Mouse (Mus musculus): ENCODE measurements around the gene Ccp110. TPM values are rescaled to one million over a fixed set of nuclear protein-coding genes. Genes with fewer than 3 reads are reported as not detected.

Gene Ccp110
- polyA plus RNA-seq, 1 experiment = 43.8 TPM

- Histone ChIP-seq H3K36me3 (ENCODE audit: control insufficient read depth, insufficient read depth, low read length, poor library complexity, severe bottlenecking) (no peaks in the 10 kb centered on the region), H3K4me3 (ENCODE audit: low read depth, low read length) (no peak overlapping the region), H3K27me3 (ENCODE audit: control insufficient read depth, insufficient read depth, low read length, poor library complexity, severe bottlenecking) (no peaks in the 10 kb centered on the region), H3K9me3 (replicated peaks; ENCODE audit: control insufficient read depth, insufficient read depth, low read length, poor library complexity, severe bottlenecking) (no peaks in the 10 kb centered on the region), H3K27ac (ENCODE audit: insufficient read depth, low read length) (no peak overlapping the region), H3K4me1 (ENCODE audit: control insufficient read depth, insufficient read depth, low read length) (no peaks in the 10 kb centered on the region), H3K9ac (ENCODE audit: low read depth, poor library complexity, severe bottlenecking) (no peak overlapping the region)
- TF ChIP-seq CTCF (IDR thresholded peaks at IDR 0.05; ENCODE audit: low read depth, low read length) = no peak
Measured at GRCm38 (mm10) chr7:118766834-118767224, 54.5 kb downstream of the Ccp110 start.

GRCm38 (mm10) chr7:118769208-118769607 lies 56.9 kb downstream of the Ccp110 start:
- H3K9ac ChIP-seq (ENCODE audit: low read depth, poor library complexity, severe bottlenecking) = no peak overlapping the region
- H3K4me3 ChIP-seq (ENCODE audit: low read depth, low read length) = no peak overlapping the region
- H3K36me3 ChIP-seq (ENCODE audit: control insufficient read depth, insufficient read depth, low read length, poor library complexity, severe bottlenecking) = no peaks in the 10 kb centered on the region
- H3K27me3 ChIP-seq (ENCODE audit: control insufficient read depth, insufficient read depth, low read length, poor library complexity, severe bottlenecking) = no peaks in the 10 kb centered on the region
- TF ChIP-seq POLR2A (IDR thresholded peaks at IDR 0.05; ENCODE audit: insufficient read depth, low read length) = no peak
- no peak for TF ChIP-seq EP300 (IDR thresholded peaks at IDR 0.05; ENCODE audit: insufficient read depth, low read depth, low read length)
- TF ChIP-seq CTCF (IDR thresholded peaks at IDR 0.05; ENCODE audit: low read depth, low read length) = no peak
- no peaks in the 10 kb centered on the region for H3K9me3 ChIP-seq (replicated peaks; ENCODE audit: control insufficient read depth, insufficient read depth, low read length, poor library complexity, severe bottlenecking)
- H3K4me1 ChIP-seq (ENCODE audit: control insufficient read depth, insufficient read depth, low read length) = no peaks in the 10 kb centered on the region
- no peak overlapping the region for H3K27ac ChIP-seq (ENCODE audit: insufficient read depth, low read length)

- TF ChIP-seq POLR2A (IDR thresholded peaks at IDR 0.05; ENCODE audit: insufficient read depth, low read length) = no peak
- TF ChIP-seq CTCF (IDR thresholded peaks at IDR 0.05; ENCODE audit: low read depth, low read length) = no peak
- no peak for TF ChIP-seq EP300 (IDR thresholded peaks at IDR 0.05; ENCODE audit: insufficient read depth, low read depth, low read length)
- no peaks in the 10 kb centered on the region for H3K27me3 ChIP-seq (ENCODE audit: control insufficient read depth, insufficient read depth, low read length, poor library complexity, severe bottlenecking)
- no peak overlapping the region for H3K27ac ChIP-seq (ENCODE audit: insufficient read depth, low read length)
- no peak overlapping the region for H3K9ac ChIP-seq (ENCODE audit: low read depth, poor library complexity, severe bottlenecking)
- no peaks in the 10 kb centered on the region for H3K9me3 ChIP-seq (replicated peaks; ENCODE audit: control insufficient read depth, insufficient read depth, low read length, poor library complexity, severe bottlenecking)
- H3K4me1 ChIP-seq (ENCODE audit: control insufficient read depth, insufficient read depth, low read length) = no peaks in the 10 kb centered on the region
- H3K36me3 ChIP-seq (ENCODE audit: control insufficient read depth, insufficient read depth, low read length, poor library complexity, severe bottlenecking) = no peaks in the 10 kb centered on the region
- no peak overlapping the region for H3K4me3 ChIP-seq (ENCODE audit: low read depth, low read length)
Measured at GRCm38 (mm10) chr7:118769655-118770054, 57.3 kb downstream of the Ccp110 start.

GRCm38 (mm10) chr7:118773027-118773426 lies 60.7 kb downstream of the Ccp110 start:
- Histone ChIP-seq H3K36me3 (ENCODE audit: control insufficient read depth, insufficient read depth, low read length, poor library complexity, severe bottlenecking) (no peaks in the 10 kb centered on the region), H3K9me3 (replicated peaks; ENCODE audit: control insufficient read depth, insufficient read depth, low read length, poor library complexity, severe bottlenecking) (no peaks in the 10 kb centered on the region)
- no peak for TF ChIP-seq EP300 (IDR thresholded peaks at IDR 0.05; ENCODE audit: insufficient read depth, low read depth, low read length)
- TF ChIP-seq CTCF (IDR thresholded peaks at IDR 0.05; ENCODE audit: low read depth, low read length) = no peak
- TF ChIP-seq POLR2A (IDR thresholded peaks at IDR 0.05; ENCODE audit: insufficient read depth, low read length) = no peak

GRCm38 (mm10) chr7:118775991-118776390 lies 63.6 kb downstream of the Ccp110 start:
- TF ChIP-seq EP300 (IDR thresholded peaks at IDR 0.05; ENCODE audit: insufficient read depth, low read depth, low read length) (no peak), POLR2A (IDR thresholded peaks at IDR 0.05; ENCODE audit: insufficient read depth, low read length) (no peak)
- H3K27me3 ChIP-seq (ENCODE audit: control insufficient read depth, insufficient read depth, low read length, poor library complexity, severe bottlenecking) = no peaks in the 10 kb centered on the region

More at GRCm38 (mm10) chr7:118773027-118773426, 60.7 kb downstream of the Ccp110 start:
- Histone ChIP-seq H3K4me3 (ENCODE audit: low read depth, low read length) (no peak overlapping the region), H3K9ac (ENCODE audit: low read depth, poor library complexity, severe bottlenecking) (no peak overlapping the region), H3K27me3 (ENCODE audit: control insufficient read depth, insufficient read depth, low read length, poor library complexity, severe bottlenecking) (no peaks in the 10 kb centered on the region), H3K27ac (ENCODE audit: insufficient read depth, low read length) (no peak overlapping the region), H3K4me1 (ENCODE audit: control insufficient read depth, insufficient read depth, low read length) (no peaks in the 10 kb centered on the region)

GRCm38 (mm10) chr7:118776491-118776890 lies 64.1 kb downstream of the Ccp110 start:
- Histone ChIP-seq H3K9me3 (replicated peaks; ENCODE audit: control insufficient read depth, insufficient read depth, low read length, poor library complexity, severe bottlenecking) (no peaks in the 10 kb centered on the region), H3K4me1 (ENCODE audit: control insufficient read depth, insufficient read depth, low read length) (no peaks in the 10 kb centered on the region), H3K27ac (ENCODE audit: insufficient read depth, low read length) (no peak overlapping the region), H3K9ac (ENCODE audit: low read depth, poor library complexity, severe bottlenecking) (no peak overlapping the region), H3K27me3 (ENCODE audit: control insufficient read depth, insufficient read depth, low read length, poor library complexity, severe bottlenecking) (no peaks in the 10 kb centered on the region), H3K4me3 (ENCODE audit: low read depth, low read length) (no peak overlapping the region), H3K36me3 (ENCODE audit: control insufficient read depth, insufficient read depth, low read length, poor library complexity, severe bottlenecking) (no peaks in the 10 kb centered on the region)
- TF ChIP-seq CTCF (IDR thresholded peaks at IDR 0.05; ENCODE audit: low read depth, low read length) (no peak), EP300 (IDR thresholded peaks at IDR 0.05; ENCODE audit: insufficient read depth, low read depth, low read length) (no peak), POLR2A (IDR thresholded peaks at IDR 0.05; ENCODE audit: insufficient read depth, low read length) (no peak)

More at GRCm38 (mm10) chr7:118775991-118776390, 63.6 kb downstream of the Ccp110 start:
- no peaks in the 10 kb centered on the region for H3K4me1 ChIP-seq (ENCODE audit: control insufficient read depth, insufficient read depth, low read length)
- no peak overlapping the region for H3K27ac ChIP-seq (ENCODE audit: insufficient read depth, low read length)
- no peaks in the 10 kb centered on the region for H3K9me3 ChIP-seq (replicated peaks; ENCODE audit: control insufficient read depth, insufficient read depth, low read length, poor library complexity, severe bottlenecking)
- H3K36me3 ChIP-seq (ENCODE audit: control insufficient read depth, insufficient read depth, low read length, poor library complexity, severe bottlenecking) = no peaks in the 10 kb centered on the region
- H3K4me3 ChIP-seq (ENCODE audit: low read depth, low read length) = no peak overlapping the region
- H3K9ac ChIP-seq (ENCODE audit: low read depth, poor library complexity, severe bottlenecking) = no peak overlapping the region
